Mouse (Mus musculus) liver, embryonic 14.5 days (tissue): ENCODE measurements around the gene Ucma. TPM values are rescaled to one million over a fixed set of nuclear protein-coding genes. Genes with fewer than 3 reads are reported as not detected.

Source experiments
- ATAC-seq: fragments of 200-750 bp; cut with Nextera tagmentation; 2 replicates; pipeline ENCODE4 v1.8.0; 2017; ENCODE audit warnings: moderate number of reproducible peaks, mild to moderate bottlenecking, moderate library complexity; ENCODE audit not compliant: insufficient read depth
- DNase-seq, 3 experiments: peaks; one replicate each; pipeline ENCODE4 v3.0.0-alpha.2; 2012 to 2013; ENCODE audit warnings: low read depth in 3 of 3, low spot score in 3 of 3
- H3K27ac ChIP-seq: fragments of 300-500 bp; sonication (generic); 2 replicates; pipeline ENCODE4 v1.5.1; 2014; ENCODE audit warnings: moderate library complexity, mild to moderate bottlenecking, control low read depth, inconsistent platforms
- H3K27me3 ChIP-seq: fragments of 300-500 bp; sonication (generic); 2 replicates; pipeline ENCODE4 v1.6.1; 2014; ENCODE audit warnings: mild to moderate bottlenecking, low read length, moderate library complexity; ENCODE audit not compliant: control insufficient read depth, insufficient read depth
- H3K36me3 ChIP-seq: fragments of 300-500 bp; sonication (generic); replicated peaks from 2 replicates; pipeline ENCODE4 v1.6.1; 2014; ENCODE audit warnings: low read depth; ENCODE audit not compliant: control insufficient read depth, insufficient read depth
- H3K4me1 ChIP-seq, 2 experiments: fragments of 200-500 bp in 1 of 2; fragments of 300-500 bp in 1 of 2; sonication (generic) in 1 of 2; replicated peaks; 2 replicates each; pipeline ENCODE4 v1.6.1; 2012 to 2014; ENCODE audit warnings: antibody characterized with exemption in 1 of 2, inconsistent platforms in 1 of 2, low read length in 1 of 2; ENCODE audit not compliant: control insufficient read depth in 2 of 2, insufficient read depth in 2 of 2
- H3K4me2 ChIP-seq: fragments of 300-500 bp; sonication (generic); 2 replicates; pipeline ENCODE4 v1.6.1; 2014; ENCODE audit warnings: low read depth, mild to moderate bottlenecking, control low read depth, moderate library complexity
- H3K4me3 ChIP-seq, 2 experiments: fragments of 200-500 bp in 1 of 2; fragments of 300-500 bp in 1 of 2; sonication (generic) in 1 of 2; 2 replicates each; pipeline ENCODE4 v1.5.1; 2012 to 2014; ENCODE audit warnings: low read depth in 2 of 2, low read length in 2 of 2, mild to moderate bottlenecking in 2 of 2, control low read depth in 1 of 2, inconsistent platforms in 1 of 2, moderate library complexity in 1 of 2; ENCODE audit not compliant: insufficient read depth in 1 of 2
- H3K9ac ChIP-seq: fragments of 300-500 bp; sonication (generic); replicated peaks from 2 replicates; pipeline ENCODE4 v1.6.1; 2014; ENCODE audit warnings: mild to moderate bottlenecking, control low read depth, moderate library complexity
- H3K9me3 ChIP-seq: fragments of 300-500 bp; sonication (generic); 2 replicates; pipeline ENCODE4 v1.6.1; 2016; ENCODE audit warnings: low read length, mixed read lengths; ENCODE audit not compliant: control insufficient read depth
- CTCF ChIP-seq: IDR thresholded peaks from 2 replicates; pipeline ENCODE4 v1.5.1; 2016; ENCODE audit warnings: antibody characterized with exemption, low read depth, control low read depth
- EP300 ChIP-seq: IDR thresholded peaks from 2 replicates; pipeline ENCODE4 v1.6.1; 2016; ENCODE audit warnings: antibody characterized with exemption, low read depth
- WGBS: fragments of 180-500 bp; shearing (Covaris S2); extraction: QIAGEN DNeasy Blood & Tissue Kit; methylation state at CpG from one replicate; pipeline ENCODE4 v1.1.7; 2014; ENCODE audit not compliant: insufficient replicate concordance; 5-methylcytosine and 5-hydroxymethylcytosine counted together
- polyA plus RNA-seq, 2 experiments: library from polyadenylated mRNA; depleted of rRNA in 1 of 2; stranded (reverse) in 1 of 2; unstranded in 1 of 2; fragments of >200 nt; fragmentation: Nextera tagmentation in 1 of 2; extraction: Ambion mirVana in 1 of 2; gene quantifications; 2 replicates each; pipeline versions ENCODE4 v1.2.1 to v1.2.3; 2012 to 2014

The Ucma gene
- polyA plus RNA-seq, 2 experiments, result not detected

DNA sequence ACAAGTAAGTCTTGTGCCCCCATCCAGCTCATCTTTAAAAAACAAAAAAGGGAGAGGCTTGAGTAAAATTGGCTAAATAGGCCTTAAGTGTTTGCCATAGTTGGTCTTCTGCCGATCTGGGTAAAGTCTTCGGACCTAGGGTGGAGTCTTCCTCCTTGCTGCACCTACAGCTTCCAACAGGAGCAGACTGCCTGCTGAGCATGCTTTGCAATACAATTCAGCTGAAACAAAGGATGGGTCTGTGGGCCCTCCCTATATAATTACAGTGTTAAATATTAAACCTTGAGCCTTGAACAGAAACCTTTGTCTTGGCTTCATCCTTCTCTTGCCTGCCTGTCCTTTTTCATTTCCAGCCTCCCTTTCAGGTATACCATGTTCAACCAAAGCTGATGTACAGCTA lies 8.1 kb upstream of the Ucma start:
- Histone ChIP-seq H3K9me3 (no peaks in the 10 kb centered on the region), H3K4me3 (no peak overlapping the region), H3K9ac (no peak overlapping the region), H3K27ac (no peak overlapping the region), H3K27me3 (no peaks in the 10 kb centered on the region), H3K4me1 (no peaks in the 10 kb centered on the region), H3K4me2 (no peak overlapping the region), H3K36me3 (no peaks in the 10 kb centered on the region)
- TF ChIP-seq CTCF, result no peak
- TF ChIP-seq EP300, result no peak
- ATAC-seq, result no peak
- DNase-seq, result no peak
- WGBS, result 68% methylated on average over 2 of the region's 2 CpGs

DNA sequence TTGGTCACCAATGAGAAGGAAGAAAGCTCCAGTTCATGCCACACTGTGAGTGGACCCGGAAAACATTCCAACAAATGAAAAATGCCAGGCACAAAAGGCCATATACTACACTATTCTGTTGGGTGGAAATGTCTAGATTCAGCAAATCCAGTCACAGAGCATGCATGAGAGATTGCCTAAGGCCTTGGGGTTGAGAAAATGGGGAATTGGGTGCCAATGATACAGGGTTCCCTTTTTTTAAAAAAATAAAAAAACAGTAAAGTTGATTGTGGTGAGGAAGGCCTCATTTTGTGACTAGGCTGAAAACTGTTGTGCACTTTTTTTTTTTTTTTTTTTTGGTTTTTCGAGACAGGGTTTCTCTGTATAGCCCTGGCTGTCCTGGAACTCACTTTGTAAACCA lies 6.8 kb upstream of the Ucma start:
- no peak overlapping the region for H3K4me2 ChIP-seq
- H3K27me3 ChIP-seq, result no peaks in the 10 kb centered on the region
- H3K4me1 ChIP-seq, result no peaks in the 10 kb centered on the region
- no peak overlapping the region for H3K4me3 ChIP-seq
- no peak overlapping the region for H3K27ac ChIP-seq
- H3K36me3 ChIP-seq, result no peaks in the 10 kb centered on the region
- 63% methylated on average over 1 of the region's 2 CpGs for WGBS
- no peak for ATAC-seq
- TF ChIP-seq CTCF (no peak), EP300 (no peak)
- no peak overlapping the region for H3K9ac ChIP-seq
- H3K9me3 ChIP-seq, result no peaks in the 10 kb centered on the region
- no peak for DNase-seq

DNA sequence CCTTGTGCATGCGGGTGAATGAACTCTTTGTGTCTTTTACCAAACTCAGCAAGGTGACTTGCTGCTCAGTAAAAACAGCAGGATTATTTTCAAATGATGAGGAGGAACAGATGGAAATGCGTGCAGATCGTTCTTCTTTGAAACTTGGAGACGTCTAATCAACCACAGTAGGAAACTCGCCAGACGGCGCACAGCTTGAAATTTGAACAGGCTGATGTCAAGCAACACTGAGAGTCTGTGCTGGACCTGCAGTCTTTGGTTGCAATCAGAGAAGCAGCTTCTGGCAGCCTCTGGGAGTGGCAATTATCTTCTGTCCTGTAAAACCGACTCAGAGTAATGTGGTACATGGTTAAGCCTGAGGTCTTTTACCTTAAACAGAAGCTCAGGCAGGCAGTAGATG lies 2.2 kb downstream of the Ucma start:
- H3K9ac ChIP-seq, result no peak overlapping the region
- no peak overlapping the region for H3K27ac ChIP-seq
- no peak overlapping the region for H3K4me2 ChIP-seq
- no peak for TF ChIP-seq EP300
- TF ChIP-seq CTCF, result no peak
- no peaks in the 10 kb centered on the region for H3K9me3 ChIP-seq
- no peaks in the 10 kb centered on the region for H3K4me1 ChIP-seq
- DNase-seq (no peak), ATAC-seq (no peak)
- no peak overlapping the region for H3K4me3 ChIP-seq
- WGBS, result 47% methylated on average over 8 of the region's 8 CpGs
- H3K27me3 ChIP-seq, result no peaks in the 10 kb centered on the region
- H3K36me3 ChIP-seq, result no peaks in the 10 kb centered on the region

DNA sequence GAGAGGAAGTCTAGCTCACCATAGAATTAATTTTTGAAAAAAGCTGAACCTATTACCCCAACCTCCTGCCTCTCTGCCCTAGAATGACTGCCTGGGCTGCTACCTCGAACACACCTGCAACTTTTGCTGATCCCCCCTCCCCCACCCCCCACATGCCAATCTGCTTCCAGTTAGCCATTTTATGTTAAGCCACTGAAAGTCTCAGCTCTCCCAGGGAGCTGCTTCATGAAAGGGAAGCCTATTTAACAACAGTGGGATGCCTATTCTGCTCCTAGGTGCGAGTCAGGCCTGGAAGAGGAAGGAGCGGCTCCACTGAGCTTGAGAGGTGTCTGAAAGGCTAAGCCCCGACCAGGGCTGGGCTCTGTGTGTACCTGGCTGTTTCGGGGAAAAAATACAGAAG lies 8.1 kb downstream of the Ucma start:
- 28% methylated on average over 5 of the region's 5 CpGs for WGBS
- no peak overlapping the region for H3K27ac ChIP-seq
- ATAC-seq, result no peak

DNA sequence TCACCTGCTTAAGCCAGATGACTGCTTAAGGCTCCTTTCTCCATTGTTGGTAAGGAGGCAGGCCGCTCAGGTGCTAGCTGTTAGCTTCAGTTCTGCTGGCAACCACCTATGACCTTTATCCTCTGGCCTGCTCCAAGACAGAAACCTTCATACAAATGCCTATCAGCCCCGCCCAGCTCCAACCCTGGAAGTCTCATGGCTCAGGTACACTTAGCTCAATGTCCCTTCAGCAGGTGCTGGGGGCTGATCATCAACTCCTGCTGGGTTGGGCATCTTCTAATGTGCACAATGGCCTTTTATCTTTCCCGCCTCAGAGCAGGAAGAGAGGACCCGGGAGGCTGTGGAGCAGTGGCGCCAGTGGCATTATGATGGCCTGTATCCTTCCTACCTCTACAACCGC lies 9.1 kb downstream of the Ucma start:
- Histone ChIP-seq H3K4me1 (no peaks in the 10 kb centered on the region), H3K4me3 (no peak overlapping the region), H3K4me2 (no peak overlapping the region), H3K27ac (no peak overlapping the region), H3K27me3 (no peaks in the 10 kb centered on the region), H3K9me3 (no peaks in the 10 kb centered on the region), H3K9ac (no peak overlapping the region), H3K36me3 (peaks cover 5% of the 10 kb centered on the region)
- no peak for DNase-seq
- TF ChIP-seq CTCF (no peak), EP300 (no peak)
- no peak for ATAC-seq
- 70% methylated on average over 6 of the region's 6 CpGs for WGBS

More for the DNA sequence above, 8.1 kb downstream of the Ucma start:
- Histone ChIP-seq H3K36me3 (no peaks in the 10 kb centered on the region), H3K9ac (no peak overlapping the region), H3K4me2 (no peak overlapping the region), H3K4me1 (no peaks in the 10 kb centered on the region), H3K9me3 (no peaks in the 10 kb centered on the region), H3K4me3 (no peak overlapping the region), H3K27me3 (no peaks in the 10 kb centered on the region)
- TF ChIP-seq EP300, result no peak
- no peak for TF ChIP-seq CTCF
- DNase-seq, result no peak

DNA sequence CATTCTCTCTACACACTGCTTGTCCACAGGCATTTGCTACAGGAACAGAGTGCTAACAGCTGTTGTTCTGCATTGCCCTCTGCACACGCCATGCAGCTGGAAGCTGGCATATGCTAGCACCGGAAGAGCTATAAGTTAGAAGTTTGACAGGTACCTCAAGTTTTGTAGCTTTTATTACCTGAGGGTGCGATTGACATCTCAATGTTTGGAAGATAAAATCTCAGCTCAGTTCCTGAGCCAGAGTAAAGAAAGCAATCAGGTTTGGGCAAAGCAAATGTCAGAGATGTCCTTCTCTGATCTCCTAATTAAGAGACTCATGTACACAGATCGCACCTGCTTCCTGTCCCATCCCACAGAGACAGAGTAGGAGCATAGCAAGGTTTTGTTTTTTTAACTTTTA lies 10.9 kb downstream of the Ucma start:
- no peak for ATAC-seq
- H3K4me1 ChIP-seq, result no peaks in the 10 kb centered on the region
- DNase-seq, result no peak
- TF ChIP-seq CTCF, result no peak
- no peak for TF ChIP-seq EP300
- no peaks in the 10 kb centered on the region for H3K9me3 ChIP-seq
- peaks cover 20% of the 10 kb centered on the region for H3K36me3 ChIP-seq
- 68% methylated on average over 4 of the region's 4 CpGs for WGBS
- no peak overlapping the region for H3K27ac ChIP-seq
- no peak overlapping the region for H3K4me3 ChIP-seq
- no peak overlapping the region for H3K9ac ChIP-seq
- H3K4me2 ChIP-seq, result no peak overlapping the region
- no peaks in the 10 kb centered on the region for H3K27me3 ChIP-seq
